Mouse (Mus musculus) CD8-positive naive resting alpha-beta T cell, adult 57 days (primary cell): Measurements from ENCODE around the gene Sval3. TPM values are rescaled to one million over a fixed set of nuclear protein-coding genes. Genes with fewer than 3 reads are reported as not detected.

ENCODE experiments used
- total RNA-seq: library from RNA; stranded (reverse); gene quantifications from one replicate; pipeline ENCODE4 v1.2.4, GENCODE M21; 2023

The Sval3 gene
- not detected for total RNA-seq

DNA sequence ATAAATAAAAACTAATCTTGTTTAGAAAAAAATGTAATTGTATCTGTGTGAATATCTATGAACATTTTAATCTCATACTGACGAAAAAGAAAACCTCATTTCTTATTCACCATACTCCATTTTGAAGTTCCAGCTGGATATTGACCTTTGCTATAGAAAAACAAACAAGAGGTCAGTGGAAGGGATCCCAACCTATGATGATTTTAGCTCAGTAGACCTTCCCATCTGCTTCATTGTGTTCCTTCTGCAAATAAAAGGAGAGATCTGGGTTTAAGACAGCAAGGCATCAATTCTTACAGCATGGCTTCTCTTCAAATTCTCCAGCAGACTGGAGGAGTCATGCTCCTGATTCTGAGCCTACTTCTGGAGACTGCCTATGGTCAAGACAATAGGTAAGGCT, at the start of gene Sval3:
TSS of gene Sval3 (plus strand) at position 301 of the 400 bp plus-strand sequence.

DNA sequence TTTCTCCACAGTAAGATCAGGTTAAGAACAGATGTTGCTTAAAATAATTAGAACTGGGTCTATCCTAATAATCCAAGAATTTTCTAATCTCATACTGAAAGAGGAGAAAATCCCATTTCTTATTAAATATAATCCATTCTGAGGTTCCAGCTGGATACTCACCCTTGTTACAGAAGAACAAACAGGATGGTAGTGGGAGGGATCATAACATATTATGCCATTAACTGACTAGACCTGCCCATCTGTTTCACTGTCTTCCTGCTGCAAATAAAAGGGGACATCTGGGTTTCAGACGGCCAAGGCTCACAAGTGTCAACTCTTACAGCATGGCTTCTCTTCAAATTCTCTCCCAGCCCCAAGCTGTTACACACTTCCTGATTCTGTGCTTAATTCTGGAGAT, 16.6 kb upstream of the Sval3 start, which contains the start of gene Sval1:
TSS of gene Sval1 (plus strand) at position 301 of the 400 bp plus-strand sequence.

Other genes starting within 250 kb of the Sval3 start
- not detected for gene Olfr459, start 193.0 kb upstream of the Sval3 start, total RNA-seq
- not detected for gene Pip, start 120.6 kb upstream of the Sval3 start, total RNA-seq
- not detected for gene Sval2, start 115.2 kb upstream of the Sval3 start, total RNA-seq
- not detected for gene Sval1, start 16.5 kb upstream of the Sval3 start, total RNA-seq
- gene Sva, start 70.3 kb downstream of the Sval3 start, total RNA-seq, result not detected
- gene Tas2r139, start 172.8 kb downstream of the Sval3 start, total RNA-seq, result not detected
- not detected for gene Tas2r144, start 247.2 kb downstream of the Sval3 start, total RNA-seq